Mouse (Mus musculus): ENCODE measurements around the gene D930007J09Rik.
A peak's percentile ranks its signal among the peaks of the same experiment; 100 is the strongest.

The D930007J09Rik gene

GRCm38 (mm10) chr13:32821671-32822070, 19.0 kb upstream of the D930007J09Rik start:
- no peak for DNase-seq (ENCODE audit: extremely low read depth, low read depth)

- DNase-seq (ENCODE audit: extremely low read depth, low read depth), result no peak
Observed at GRCm38 (mm10) chr13:32819926-32820325, 17.3 kb upstream of the D930007J09Rik start.

- no peak for DNase-seq (ENCODE audit: extremely low read depth, low read depth)
Observed at GRCm38 (mm10) chr13:32819241-32819640, 16.6 kb upstream of the D930007J09Rik start.

- no peak for DNase-seq (ENCODE audit: extremely low read depth, low read depth)
Observed at GRCm38 (mm10) chr13:32807624-32808023, 5.0 kb upstream of the D930007J09Rik start.

- no peak for DNase-seq (ENCODE audit: extremely low read depth, low read depth)
Observed at GRCm38 (mm10) chr13:32806820-32807219, 4.2 kb upstream of the D930007J09Rik start.

GRCm38 (mm10) chr13:32803701-32804345, 1.2 kb upstream of the D930007J09Rik start:
- no peak for DNase-seq (ENCODE audit: extremely low read depth, low read depth)

- DNase-seq (ENCODE audit: extremely low read depth, low read depth), result peak; percentile 96
Observed at GRCm38 (mm10) chr13:32801693-32802221, 892 bp downstream of the D930007J09Rik start, which contains the start of gene Wrnip1. TSS of gene Wrnip1 (plus strand) at chr13:32802038.

- peak; percentile 72 for DNase-seq (ENCODE audit: extremely low read depth, low read depth)
Observed at GRCm38 (mm10) chr13:32800859-32801258, 1.8 kb downstream of the D930007J09Rik start.

GRCm38 (mm10) chr13:32799131-32799530, 3.5 kb downstream of the D930007J09Rik start:
- DNase-seq (ENCODE audit: extremely low read depth, low read depth), result no peak

GRCm38 (mm10) chr13:32797085-32797484, 5.6 kb downstream of the D930007J09Rik start:
- DNase-seq (ENCODE audit: extremely low read depth, low read depth), result no peak

- no peak for DNase-seq (ENCODE audit: extremely low read depth, low read depth)
Observed at GRCm38 (mm10) chr13:32795166-32795565, 7.5 kb downstream of the D930007J09Rik start.

GRCm38 (mm10) chr13:32794619-32795018, 8.0 kb downstream of the D930007J09Rik start:
- DNase-seq (ENCODE audit: extremely low read depth, low read depth), result no peak

- no peak for DNase-seq (ENCODE audit: extremely low read depth, low read depth)
Observed at GRCm38 (mm10) chr13:32789781-32790180, 12.9 kb downstream of the D930007J09Rik start.

- DNase-seq (ENCODE audit: extremely low read depth, low read depth), result no peak
Observed at GRCm38 (mm10) chr13:32787584-32787983, 15.1 kb downstream of the D930007J09Rik start.

GRCm38 (mm10) chr13:32783816-32784215, 18.8 kb downstream of the D930007J09Rik start, which contains the start of gene Mylk4:
TSS of gene Mylk4 (minus strand) at chr13:32783954.
- no peak for DNase-seq (ENCODE audit: extremely low read depth, low read depth)

GRCm38 (mm10) chr13:32783055-32783454, 19.6 kb downstream of the D930007J09Rik start:
- DNase-seq (ENCODE audit: extremely low read depth, low read depth), result no peak

GRCm38 (mm10) chr13:32778861-32779260, 23.8 kb downstream of the D930007J09Rik start:
- no peak for DNase-seq (ENCODE audit: extremely low read depth, low read depth)

GRCm38 (mm10) chr13:32776350-32776749, 26.3 kb downstream of the D930007J09Rik start:
- no peak for DNase-seq (ENCODE audit: extremely low read depth, low read depth)

GRCm38 (mm10) chr13:32775889-32776288, 26.8 kb downstream of the D930007J09Rik start:
- DNase-seq (ENCODE audit: extremely low read depth, low read depth), result no peak

GRCm38 (mm10) chr13:32769960-32770359, 32.7 kb downstream of the D930007J09Rik start:
- no peak for DNase-seq (ENCODE audit: extremely low read depth, low read depth)

GRCm38 (mm10) chr13:32768104-32768503, 34.5 kb downstream of the D930007J09Rik start:
- DNase-seq (ENCODE audit: extremely low read depth, low read depth), result peak; percentile 17

GRCm38 (mm10) chr13:32764448-32764847, 38.2 kb downstream of the D930007J09Rik start:
- DNase-seq (ENCODE audit: extremely low read depth, low read depth), result no peak

- DNase-seq (ENCODE audit: extremely low read depth, low read depth), result no peak
Observed at GRCm38 (mm10) chr13:32763141-32763540, 39.5 kb downstream of the D930007J09Rik start.
